Mouse (Mus musculus): ENCODE results near the gene Gpr26. TPM values are rescaled to one million over a fixed set of nuclear protein-coding genes. Genes with fewer than 3 reads are reported as not detected.

The Gpr26 gene
- polyA plus RNA-seq, 1 experiment from 2014 or later, result 0.46 TPM

- H3K36me3 ChIP-seq, result no peaks in the 10 kb centered on the region
- ATAC-seq (ENCODE audit: low FRiP score, low read depth), result no peak
- H3K27me3 ChIP-seq, result no peaks in the 10 kb centered on the region; the same call in 1 of the 2 replicates
- H3K4me3 ChIP-seq, result no peak overlapping the region
- WGBS, result 79% methylated on average over 11 of the region's 11 CpGs
- no peak overlapping the region for H3K27ac ChIP-seq (replicated peaks)
- no peak overlapping the region for H3K9ac ChIP-seq (replicated peaks)
- no peaks in the 10 kb centered on the region; the same call in 1 of the 2 replicates for H3K4me1 ChIP-seq
- no peak overlapping the region for H3K4me2 ChIP-seq (replicated peaks)
- H3K9me3 ChIP-seq, result no peaks in the 10 kb centered on the region
Measured at GRCm38 (mm10) chr7:131978609-131979008, 12.3 kb downstream of the Gpr26 start.

GRCm38 (mm10) chr7:131989056-131989455 is 22.8 kb downstream of the Gpr26 start:
- WGBS, result 36% methylated on average over 6 of the region's 6 CpGs
- H3K9me3 ChIP-seq, result no peaks in the 10 kb centered on the region
- H3K36me3 ChIP-seq, result no peaks in the 10 kb centered on the region
- no peak overlapping the region for H3K4me3 ChIP-seq
- no peaks in the 10 kb centered on the region for H3K27me3 ChIP-seq
- H3K4me2 ChIP-seq (replicated peaks), result no peak overlapping the region
- no peaks in the 10 kb centered on the region for H3K4me1 ChIP-seq
- no peak overlapping the region for H3K27ac ChIP-seq (replicated peaks)
- no peak overlapping the region for H3K9ac ChIP-seq (replicated peaks)
- no peak for ATAC-seq (ENCODE audit: low FRiP score, low read depth)

GRCm38 (mm10) chr7:131992226-131992625 is 26.0 kb downstream of the Gpr26 start:
- Histone ChIP-seq H3K36me3 (no peaks in the 10 kb centered on the region), H3K4me1 (no peaks in the 10 kb centered on the region), H3K4me2 (replicated peaks) (no peak overlapping the region), H3K4me3 (no peak overlapping the region), H3K9ac (replicated peaks) (no peak overlapping the region), H3K9me3 (0 out of 2 replicates have a peak, but pooled peaks cover 2% of the 10 kb centered on the region), H3K27ac (replicated peaks) (no peak overlapping the region), H3K27me3 (no peaks in the 10 kb centered on the region)
- WGBS, result 66% methylated on average over 1 of the region's 1 CpGs
- ATAC-seq (ENCODE audit: low FRiP score, low read depth), result no peak

GRCm38 (mm10) chr7:131992873-131993272 is 26.6 kb downstream of the Gpr26 start:
- no peak overlapping the region for H3K4me2 ChIP-seq (replicated peaks)

GRCm38 (mm10) chr7:132005996-132006696 is 39.9 kb downstream of the Gpr26 start:
- no peak overlapping the region for H3K4me2 ChIP-seq (replicated peaks)
- H3K9ac ChIP-seq (replicated peaks), result no peak overlapping the region
- no peak overlapping the region for H3K4me3 ChIP-seq
- WGBS, result 75% methylated on average over 14 of the region's 14 CpGs
- H3K36me3 ChIP-seq, result no peaks in the 10 kb centered on the region
- no peak for ATAC-seq (ENCODE audit: low FRiP score, low read depth)
- no peaks in the 10 kb centered on the region for H3K4me1 ChIP-seq
- no peak overlapping the region for H3K27ac ChIP-seq (replicated peaks)
- no peaks in the 10 kb centered on the region for H3K9me3 ChIP-seq
- no peaks in the 10 kb centered on the region; the same call in 1 of the 2 replicates for H3K27me3 ChIP-seq

More at GRCm38 (mm10) chr7:131992873-131993272, 26.6 kb downstream of the Gpr26 start:
- H3K36me3 ChIP-seq, result no peaks in the 10 kb centered on the region
- no peak overlapping the region for H3K27ac ChIP-seq (replicated peaks)
- H3K9ac ChIP-seq (replicated peaks), result no peak overlapping the region
- H3K4me3 ChIP-seq, result no peak overlapping the region
- ATAC-seq (ENCODE audit: low FRiP score, low read depth), result no peak
- 74% methylated on average over 3 of the region's 3 CpGs for WGBS
- H3K27me3 ChIP-seq, result no peaks in the 10 kb centered on the region
- H3K4me1 ChIP-seq, result no peaks in the 10 kb centered on the region
- 0 out of 2 replicates have a peak, but pooled peaks cover 2% of the 10 kb centered on the region for H3K9me3 ChIP-seq

- no peak overlapping the region for H3K27ac ChIP-seq (replicated peaks)
- no peaks in the 10 kb centered on the region for H3K9me3 ChIP-seq
- ATAC-seq (ENCODE audit: low FRiP score, low read depth), result no peak
- no peaks in the 10 kb centered on the region; the same call in 1 of the 2 replicates for H3K27me3 ChIP-seq
- H3K9ac ChIP-seq (replicated peaks), result no peak overlapping the region
- H3K4me1 ChIP-seq, result peaks cover 16% of the 10 kb centered on the region
- no peak overlapping the region for H3K4me3 ChIP-seq
- H3K36me3 ChIP-seq, result no peaks in the 10 kb centered on the region
- 86% methylated on average over 7 of the region's 7 CpGs for WGBS
- H3K4me2 ChIP-seq (replicated peaks), result no peak overlapping the region
Measured at GRCm38 (mm10) chr7:132009002-132009401, 42.7 kb downstream of the Gpr26 start.

- no peak overlapping the region for H3K27ac ChIP-seq (replicated peaks)
- no peak for ATAC-seq (ENCODE audit: low FRiP score, low read depth)
- 13% methylated on average over 1 of the region's 1 CpGs for WGBS
Measured at GRCm38 (mm10) chr7:132012969-132013679, 46.9 kb downstream of the Gpr26 start.

GRCm38 (mm10) chr7:132013970-132014369 is 47.7 kb downstream of the Gpr26 start:
- Histone ChIP-seq H3K4me1 (peaks cover 16% of the 10 kb centered on the region), H3K9me3 (no peaks in the 10 kb centered on the region), H3K27me3 (no peaks in the 10 kb centered on the region; the same call in 1 of the 2 replicates), H3K27ac (replicated peaks) (no peak overlapping the region), H3K4me3 (no peak overlapping the region), H3K4me2 (replicated peaks) (no peak overlapping the region), H3K36me3 (no peaks in the 10 kb centered on the region), H3K9ac (replicated peaks) (no peak overlapping the region)
- 87% methylated on average over 5 of the region's 5 CpGs for WGBS
- no peak for ATAC-seq (ENCODE audit: low FRiP score, low read depth)

More at GRCm38 (mm10) chr7:132012969-132013679, 46.9 kb downstream of the Gpr26 start:
- H3K4me2 ChIP-seq (replicated peaks), result no peak overlapping the region
- H3K9me3 ChIP-seq, result no peaks in the 10 kb centered on the region
- no peak overlapping the region for H3K4me3 ChIP-seq
- H3K27me3 ChIP-seq, result no peaks in the 10 kb centered on the region; the same call in 1 of the 2 replicates
- H3K9ac ChIP-seq (replicated peaks), result no peak overlapping the region
- H3K4me1 ChIP-seq, result peaks cover 16% of the 10 kb centered on the region
- no peaks in the 10 kb centered on the region for H3K36me3 ChIP-seq

- Histone ChIP-seq H3K4me3 (no peak overlapping the region), H3K9ac (replicated peaks) (no peak overlapping the region), H3K4me1 (peaks cover 16% of the 10 kb centered on the region), H3K9me3 (no peaks in the 10 kb centered on the region), H3K36me3 (no peaks in the 10 kb centered on the region), H3K27ac (replicated peaks) (no peak overlapping the region), H3K27me3 (no peaks in the 10 kb centered on the region; the same call in 1 of the 2 replicates), H3K4me2 (replicated peaks) (no peak overlapping the region)
- ATAC-seq (ENCODE audit: low FRiP score, low read depth), result no peak
- 13% methylated on average over 3 of the region's 3 CpGs for WGBS
Measured at GRCm38 (mm10) chr7:132015193-132015592, 48.9 kb downstream of the Gpr26 start.

GRCm38 (mm10) chr7:132015933-132016332 is 49.7 kb downstream of the Gpr26 start:
- no peak overlapping the region for H3K9ac ChIP-seq (replicated peaks)
- H3K4me2 ChIP-seq (replicated peaks), result no peak overlapping the region
- H3K9me3 ChIP-seq, result no peaks in the 10 kb centered on the region
- no peak overlapping the region for H3K4me3 ChIP-seq
- H3K27ac ChIP-seq (replicated peaks), result no peak overlapping the region
- H3K27me3 ChIP-seq, result no peaks in the 10 kb centered on the region
- no peaks in the 10 kb centered on the region for H3K36me3 ChIP-seq
- H3K4me1 ChIP-seq, result peaks cover 16% of the 10 kb centered on the region
- 81% methylated on average over 3 of the region's 3 CpGs for WGBS
- no peak for ATAC-seq (ENCODE audit: low FRiP score, low read depth)

GRCm38 (mm10) chr7:132025591-132025990 is 59.3 kb downstream of the Gpr26 start:
- H3K4me3 ChIP-seq, result no peak overlapping the region
- H3K9me3 ChIP-seq, result no peaks in the 10 kb centered on the region
- H3K27ac ChIP-seq (replicated peaks), result no peak overlapping the region
- WGBS, result 73% methylated on average over 6 of the region's 6 CpGs
- no peak overlapping the region for H3K4me2 ChIP-seq (replicated peaks)
- H3K36me3 ChIP-seq, result no peaks in the 10 kb centered on the region
- ATAC-seq (ENCODE audit: low FRiP score, low read depth), result no peak
- H3K4me1 ChIP-seq, result no peaks in the 10 kb centered on the region
- H3K27me3 ChIP-seq, result 0 out of 2 replicates have a peak, but pooled peaks cover 3% of the 10 kb centered on the region
- no peak overlapping the region for H3K9ac ChIP-seq (replicated peaks)

- H3K4me2 ChIP-seq (replicated peaks), result no peak overlapping the region
- H3K4me3 ChIP-seq, result no peak overlapping the region
- H3K9ac ChIP-seq (replicated peaks), result no peak overlapping the region
- no peaks in the 10 kb centered on the region for H3K4me1 ChIP-seq
- no peak overlapping the region for H3K27ac ChIP-seq (replicated peaks)
- no peaks in the 10 kb centered on the region for H3K36me3 ChIP-seq
- ATAC-seq (ENCODE audit: low FRiP score, low read depth), result no peak
- 76% methylated on average over 6 of the region's 6 CpGs for WGBS
- H3K9me3 ChIP-seq, result no peaks in the 10 kb centered on the region
- H3K27me3 ChIP-seq, result 0 out of 2 replicates have a peak, but pooled peaks cover 3% of the 10 kb centered on the region
Measured at GRCm38 (mm10) chr7:132026671-132027070, 60.4 kb downstream of the Gpr26 start.

All from midbrain, embryonic 12.5 days (tissue).